Mouse (Mus musculus): ENCODE results near the gene Dst.

- TF ChIP-seq SRF (IDR thresholded peaks at IDR 0.05; ENCODE audit: control insufficient read depth, insufficient read length, low read depth) (no peak), MYOD1 (IDR thresholded peaks at IDR 0.05; ENCODE audit: control insufficient read depth in 1 of 3, insufficient read length in 2 of 3, low read depth in 2 of 3) (no peak), POLR2A (IDR thresholded peaks at IDR 0.05; ENCODE audit: insufficient read length, low read depth) (no peak)
Observed at GRCm38 (mm10) chr1:33869031-33869430, 39.0 kb upstream of the Dst start.

Measured in myocyte (in vitro differentiated cells).